In the genomic region with DNA sequence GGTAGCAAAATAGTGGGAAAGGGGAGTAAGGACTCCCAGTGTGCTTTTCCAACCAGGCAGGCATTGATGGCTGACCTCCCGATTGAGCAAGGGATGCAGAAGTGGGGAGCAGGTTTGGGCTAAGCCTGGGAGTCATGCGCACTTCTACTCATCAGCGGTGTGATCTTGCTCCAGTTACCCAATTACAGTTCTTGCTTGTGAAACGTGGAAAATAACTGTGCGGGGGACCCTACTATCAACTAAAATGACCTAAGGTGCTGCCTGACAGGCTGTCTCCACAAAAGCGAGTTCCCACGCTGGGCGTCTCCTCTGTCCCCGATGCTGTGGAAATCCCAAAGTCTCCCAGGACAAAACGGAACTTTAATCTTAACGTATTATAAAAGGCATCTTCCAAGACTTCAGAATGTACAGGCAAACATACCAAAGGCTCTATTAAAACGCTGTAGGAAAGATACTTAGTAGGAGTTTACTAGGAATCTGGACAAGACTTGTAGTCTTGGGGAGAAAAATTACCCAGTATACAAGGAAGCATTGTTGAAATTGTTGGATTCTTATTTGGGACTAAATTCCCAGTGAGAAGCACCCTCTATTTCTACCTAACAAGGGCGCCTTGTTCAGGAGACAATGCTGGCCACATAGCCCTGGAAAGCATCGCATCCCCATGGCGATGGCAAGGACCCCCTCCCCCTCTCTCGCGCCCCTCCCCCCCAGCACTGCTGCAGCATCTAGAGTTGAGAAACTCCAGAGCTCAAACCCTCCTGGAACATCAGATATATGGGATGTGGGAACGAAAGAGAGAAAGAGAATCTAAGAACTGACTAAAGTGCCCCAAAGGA, we compare ENCODE assay signal across 8 mouse cellular contexts.
DNase-seq lines count a peak whose midpoint lies in the region; ATAC-seq lines count a peak whose summit lies in the region.

No protein-coding gene starts in this region.

- H3K27ac ChIP-seq in heart, embryonic 14.5 days (replicated peaks in 1 of 2; ENCODE audit: control insufficient read depth in 1 of 2, insufficient read depth in 1 of 2, low read depth in 2 of 2, low read length in 2 of 2) = no peak overlapping the region

- peak overlapping the region; percentile 39; the same call in 1 of the 2 replicates for H3K9ac ChIP-seq in heart, embryonic 14.5 days (ENCODE audit: low read length)

- peak; percentile 93 for ATAC-seq in frontal cortex, adult (ENCODE audit: low TSS enrichment)
- ATAC-seq in heart, embryonic 14.5 days (ENCODE audit: insufficient number of reproducible peaks, insufficient read depth, low FRiP score, low read depth) = no peak
- peak; percentile 63 for ATAC-seq in megakaryocyte, adult 5-6 weeks (ENCODE audit: poor library complexity, severe bottlenecking)

- no peak for DNase-seq in frontal cortex, postnatal 14 days (ENCODE audit: low spot score in 2 of 2)
- peak; percentile 27 to 42 for DNase-seq in cerebellum, postnatal 14 days
- DNase-seq in left cerebral cortex, adult 18-20 months (ENCODE audit: low spot score in 2 of 2) = peak; percentile 22 to 23
- DNase-seq in splenic B cell, adult 2 months (ENCODE audit: low read depth, low spot score) = peak; percentile 9
- DNase-seq in natural killer cell, adult 2 months (ENCODE audit: low spot score in 2 of 2) = no peak

- H3K36me3 ChIP-seq in heart, embryonic 14.5 days (ENCODE audit: control insufficient read depth, insufficient read depth, low read length) = no peaks in the 10 kb centered on the region
- H3K36me3 ChIP-seq in splenic B cell, adult 2 months (ENCODE audit: control insufficient read depth, insufficient read depth, low read length, poor library complexity, severe bottlenecking) = no peaks in the 10 kb centered on the region

- H3K4me3 ChIP-seq in heart, embryonic 14.5 days (ENCODE audit: control insufficient read depth in 1 of 2, insufficient read depth in 1 of 2, low read depth in 1 of 2, low read length in 2 of 2) = peak overlapping the region; percentile 32 to 38

- no peaks in the 10 kb centered on the region for H3K9me3 ChIP-seq in heart, embryonic 14.5 days (ENCODE audit: control insufficient read depth, low read length)

- H3K4me1 ChIP-seq in heart, embryonic 14.5 days (ENCODE audit: control insufficient read depth in 2 of 2, insufficient read depth in 2 of 2, low read length in 2 of 2) = peaks cover 0 to 2% of the 10 kb centered on the region in 2 experiments; a peak in 3 of 4 replicates

- WGBS in heart, embryonic 14.5 days = 15% methylated on average over 18 of the region's 18 CpGs

- H3K27me3 ChIP-seq in heart, embryonic 14.5 days (ENCODE audit: control insufficient read depth, insufficient read depth, low read length) = no peaks in the 10 kb centered on the region
- no peaks in the 10 kb centered on the region for H3K27me3 ChIP-seq in splenic B cell, adult 2 months (ENCODE audit: control insufficient read depth, insufficient read depth, low read length, poor library complexity, severe bottlenecking)

- H3K4me2 ChIP-seq in heart, embryonic 14.5 days (ENCODE audit: low read length) = peak overlapping the region; percentile 75

Comparison
In these comparisons a context has a peak if more than half of its experiments do, and no peak if none do; other contexts are left out.
1. DNase-seq: peak in cerebellum, postnatal 14 days (2 of 2), left cerebral cortex, adult 18-20 months (2 of 2) and splenic B cell, adult 2 months (single experiment); none in frontal cortex, postnatal 14 days (0 of 2) and natural killer cell, adult 2 months (0 of 2).